Mouse (Mus musculus) thymus, postnatal 25 days (tissue): Measurements from ENCODE around the gene Sit1.

ENCODE experiments used
- DNase-seq: peaks from one replicate; pipeline ENCODE4 v3.0.0; 2022

Sit1 gene

GRCm38 (mm10) chr4:43483535-43484091 lies at the start of gene Sit1:
Sit1 (minus strand) TSS chr4:43483734.
- peak; percentile 83 for DNase-seq

DNA sequence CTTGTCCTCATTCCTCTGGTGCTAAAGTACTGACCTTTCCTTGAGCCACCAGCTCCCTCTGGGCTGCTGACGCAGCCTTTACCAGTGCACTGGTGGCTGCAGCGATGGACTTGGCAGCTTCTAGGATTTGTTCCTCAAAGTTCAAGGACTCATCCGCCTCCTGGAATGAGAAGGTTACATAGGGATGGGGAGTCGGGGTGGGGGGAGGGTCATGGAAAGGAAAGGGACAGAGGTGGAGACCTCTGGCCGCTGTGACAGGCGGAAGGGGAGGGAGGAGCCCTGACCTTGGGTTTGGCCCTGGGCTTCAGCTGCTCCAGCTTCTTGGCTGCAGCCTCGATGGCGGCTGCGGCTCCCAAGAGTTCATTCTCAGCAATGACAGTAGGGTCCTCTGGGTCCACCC lies 49.7 kb upstream of the Sit1 start:
- DNase-seq, result no peak

DNA sequence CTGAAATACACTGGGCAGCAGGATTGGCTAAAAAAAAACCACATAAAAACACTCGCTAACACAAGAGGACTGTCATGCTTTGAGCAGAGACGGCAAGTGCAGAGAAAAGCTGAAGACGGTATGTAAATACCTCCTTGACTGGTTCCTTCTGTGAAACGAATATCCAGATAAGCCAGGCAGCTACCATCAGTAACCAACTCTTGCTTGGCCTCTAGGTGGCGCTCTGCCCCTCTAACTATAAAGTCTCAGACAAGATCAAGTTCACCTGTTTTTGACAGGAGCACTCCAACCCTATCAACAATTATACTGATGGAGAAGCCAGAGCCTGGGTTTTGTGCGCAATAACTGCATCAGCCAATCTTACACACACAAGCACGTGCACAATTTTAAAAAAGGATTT lies 47.0 kb upstream of the Sit1 start:
- DNase-seq, result peak; percentile 80

GRCm38 (mm10) chr4:43530081-43530501 lies 46.6 kb upstream of the Sit1 start:
- no peak for DNase-seq

- DNase-seq, result no peak
These were observed 45.0 kb upstream of the Sit1 start for GRCm38 (mm10) chr4:43528487-43528886.

DNA sequence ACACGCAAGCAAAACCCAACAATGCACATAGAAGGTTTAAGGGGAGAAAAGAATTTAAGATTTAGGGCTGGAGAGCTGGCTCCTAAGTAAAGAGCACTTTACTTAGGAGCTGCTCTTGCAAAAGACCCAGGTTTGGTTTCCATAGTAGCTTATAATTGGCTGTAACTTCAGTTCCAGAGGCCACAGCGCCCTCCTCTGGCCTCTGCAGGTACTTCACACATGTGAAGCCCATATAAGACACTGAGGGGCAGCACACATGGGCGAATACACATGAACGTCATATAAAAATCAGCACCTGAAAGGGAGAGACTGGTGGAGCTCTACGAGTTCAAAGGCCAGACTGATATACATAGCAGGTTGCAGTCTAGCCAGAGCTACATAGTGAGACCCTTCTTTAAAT lies 44.3 kb upstream of the Sit1 start:
- peak; percentile 44 for DNase-seq

DNA sequence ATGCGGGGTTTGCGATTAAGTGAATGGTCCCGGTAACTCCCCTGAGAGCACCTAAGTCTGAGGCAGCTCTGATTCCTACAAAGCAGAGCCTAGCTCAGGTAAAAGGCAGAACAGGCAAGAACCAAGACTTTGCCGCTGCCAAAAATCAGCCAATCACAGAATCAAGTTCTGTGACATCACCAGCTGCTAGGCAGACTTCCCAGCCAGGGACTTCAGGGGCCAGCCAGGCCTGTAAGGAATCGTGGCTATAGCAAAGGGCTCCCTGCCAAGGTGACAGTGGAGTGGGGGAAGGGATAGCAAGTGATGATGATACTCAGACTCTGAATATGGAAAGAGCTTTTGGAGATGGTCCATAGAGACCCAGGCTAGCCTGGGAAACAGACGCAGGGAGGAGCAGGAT lies 36.4 kb upstream of the Sit1 start:
- peak; percentile 88 for DNase-seq

GRCm38 (mm10) chr4:43519551-43519950 lies 36.0 kb upstream of the Sit1 start:
- DNase-seq, result no peak

- DNase-seq, result no peak
These were observed 32.5 kb upstream of the Sit1 start for GRCm38 (mm10) chr4:43515764-43516708.

- no peak for DNase-seq
These were observed 30.3 kb upstream of the Sit1 start for GRCm38 (mm10) chr4:43513791-43514190.

DNA sequence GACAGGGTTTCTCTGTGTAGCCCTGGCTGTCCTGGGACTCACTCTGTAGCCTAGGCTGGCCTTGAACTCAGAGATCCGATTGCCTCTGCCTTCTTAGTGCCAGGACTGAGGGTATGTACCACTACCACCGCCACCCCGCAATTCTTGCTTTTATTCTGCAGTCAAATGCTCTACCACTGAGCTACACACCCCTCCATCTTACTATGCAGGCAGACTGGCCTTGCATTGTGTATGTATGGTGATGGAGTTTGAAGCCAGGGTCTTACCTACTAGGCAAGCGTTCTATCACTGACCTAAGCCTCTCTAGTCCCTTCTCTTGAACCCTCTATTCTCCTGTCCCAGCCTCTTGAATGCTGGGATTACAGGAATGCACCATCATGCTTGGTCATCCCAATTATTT lies 29.8 kb upstream of the Sit1 start:
- DNase-seq, result no peak

DNA sequence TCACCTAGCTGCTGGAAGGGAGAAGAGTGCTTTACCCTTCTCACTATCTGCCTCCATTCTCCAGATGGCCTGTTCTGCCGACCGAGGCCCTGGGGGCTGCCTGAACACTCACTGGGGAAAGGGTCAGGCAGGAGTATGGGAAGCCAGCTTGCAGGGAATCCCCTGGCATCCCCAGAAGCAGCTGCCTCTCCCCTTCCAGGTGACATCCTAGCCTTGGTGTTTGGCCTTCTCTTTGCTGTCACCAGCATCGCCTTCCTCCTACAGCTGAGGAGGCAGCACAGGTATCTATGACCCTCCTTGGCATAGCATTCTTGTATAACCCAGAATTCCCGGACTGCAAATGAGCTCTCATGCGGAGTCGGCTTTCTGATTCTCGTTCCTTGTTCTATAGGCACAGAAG lies 29.1 kb upstream of the Sit1 start:
- DNase-seq, result no peak

- no peak for DNase-seq
These were observed 28.3 kb upstream of the Sit1 start for GRCm38 (mm10) chr4:43511675-43512454.

- DNase-seq, result no peak
These were observed 25.6 kb upstream of the Sit1 start for GRCm38 (mm10) chr4:43509109-43509508.

DNA sequence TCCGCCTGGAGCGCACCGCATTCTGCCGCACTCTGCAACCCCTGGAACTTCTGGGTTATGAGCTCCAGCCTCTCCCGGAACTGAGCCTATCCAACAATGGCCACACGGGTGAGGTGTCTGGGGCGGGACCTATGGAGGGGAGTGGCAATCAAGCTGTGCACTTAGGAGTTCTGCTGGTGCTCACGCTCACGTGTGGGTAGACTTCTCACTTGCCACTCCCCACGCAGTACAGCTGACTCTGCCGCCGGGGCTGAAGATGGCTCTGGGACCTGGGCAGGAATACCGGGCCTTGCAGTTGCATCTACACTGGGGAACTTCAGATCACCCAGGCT lies 25.1 kb upstream of the Sit1 start:
- DNase-seq, result peak; percentile 74

- no peak for DNase-seq
These were observed 24.6 kb upstream of the Sit1 start for GRCm38 (mm10) chr4:43507938-43508665.

GRCm38 (mm10) chr4:43506536-43507185 lies 23.1 kb upstream of the Sit1 start, which contains the start of gene Car9:
Car9 (plus strand) TSS chr4:43506966.
- DNase-seq, result no peak

DNA sequence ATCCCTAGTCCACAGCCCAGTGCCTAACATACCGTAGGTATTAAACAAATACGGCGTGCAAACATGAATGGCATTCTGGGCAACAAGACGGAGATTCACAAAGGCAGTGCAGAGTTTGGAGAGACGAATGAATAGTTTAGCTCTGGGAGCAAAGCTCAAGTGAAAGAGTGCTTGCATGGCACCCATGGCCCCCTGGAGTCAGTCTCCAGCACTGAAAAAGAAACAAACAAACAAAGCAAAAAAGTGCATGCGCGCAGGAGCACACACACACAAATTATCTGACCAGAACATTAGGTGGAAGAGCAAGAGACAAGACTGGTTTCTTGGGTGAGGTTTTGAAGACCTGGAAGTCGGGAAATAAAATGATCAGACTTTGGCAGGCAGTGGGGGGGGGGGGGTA lies 22.5 kb upstream of the Sit1 start:
- DNase-seq, result no peak

DNA sequence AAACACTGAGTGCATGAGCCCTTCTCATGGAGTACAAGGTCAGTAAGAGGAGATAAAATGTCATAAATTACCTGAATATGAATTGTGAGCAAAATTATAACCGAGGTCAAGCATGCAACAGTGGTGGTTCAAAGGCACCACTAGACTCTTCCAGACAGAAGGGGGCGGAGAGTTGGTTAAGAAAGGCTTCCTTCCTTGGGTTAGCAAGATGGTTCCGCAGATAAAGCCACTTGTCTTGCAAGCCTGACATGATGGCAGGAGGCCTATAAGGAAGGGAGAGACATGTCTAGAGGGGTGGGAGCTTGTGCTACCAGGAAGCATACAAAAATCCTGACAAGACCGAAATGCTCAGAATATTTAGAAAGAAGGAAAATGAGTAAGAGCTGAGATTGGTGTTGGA lies 20.7 kb upstream of the Sit1 start:
- DNase-seq, result no peak

DNA sequence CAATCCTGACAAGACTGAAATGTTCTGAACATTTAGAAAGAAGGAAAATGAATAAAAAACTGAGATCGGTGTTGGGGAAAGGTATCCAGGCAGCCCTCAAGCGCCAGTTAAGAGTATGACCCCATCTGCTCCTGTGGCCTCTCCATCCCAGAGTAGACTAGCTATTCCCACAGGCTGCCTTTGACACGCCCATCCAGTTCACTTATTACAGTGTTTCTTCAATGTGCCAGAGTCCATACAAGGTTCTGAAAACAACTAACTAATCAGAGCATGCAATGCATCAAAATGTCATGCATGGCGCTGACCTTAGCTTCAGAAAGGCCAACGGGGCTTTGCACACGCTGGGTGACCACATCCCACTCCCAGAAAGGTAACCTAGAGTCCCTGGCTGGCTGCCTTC lies 20.0 kb upstream of the Sit1 start:
- no peak for DNase-seq

DNA sequence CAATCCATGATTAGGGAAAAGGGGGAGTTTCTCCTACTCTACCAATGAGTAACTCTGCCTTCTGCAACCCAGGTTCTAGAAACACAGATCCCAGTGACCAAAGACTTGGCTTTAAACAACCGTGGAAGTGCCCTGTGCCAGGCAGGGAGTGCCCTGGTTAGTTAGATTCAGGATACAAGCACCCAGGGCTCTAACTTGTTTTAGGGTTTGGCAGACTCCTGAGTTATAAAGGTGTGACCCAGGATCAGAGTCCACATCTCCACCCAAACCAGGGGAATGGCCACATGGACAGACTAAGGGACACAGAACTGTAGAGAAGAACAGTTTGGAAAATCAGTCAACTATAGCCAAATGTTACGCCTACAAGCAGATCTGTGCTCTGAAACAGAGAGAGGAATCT lies 19.5 kb upstream of the Sit1 start:
- DNase-seq, result no peak
